Mouse (Mus musculus) forebrain, embryonic 11.5 days (tissue): ENCODE measurements around the gene Slc35e1. TPM values are rescaled to one million over a fixed set of nuclear protein-coding genes. Genes with fewer than 3 reads are reported as not detected.

Experiments used
- ATAC-seq: fragments of 200-750 bp; cut with Nextera tagmentation; replicated peaks from 2 replicates; pipeline ENCODE4 v1.8.0; 2017; ENCODE audit warnings: moderate TSS enrichment; ENCODE audit not compliant: low FRiP score
- DNase-seq: peaks from one replicate; pipeline ENCODE4 v3.0.0-alpha.2; 2017; ENCODE audit warnings: low spot score
- H3K27ac ChIP-seq: fragments of 300-500 bp; sonication (generic); 2 replicates; pipeline ENCODE4 v1.5.1; 2014; ENCODE audit warnings: low read depth, low read length
- H3K27me3 ChIP-seq: fragments of 300-500 bp; sonication (generic); 2 replicates; pipeline ENCODE4 v1.6.1; 2014; ENCODE audit warnings: mild to moderate bottlenecking, low read length, mixed read lengths; ENCODE audit not compliant: control insufficient read depth, insufficient read depth
- H3K36me3 ChIP-seq: fragments of 300-500 bp; sonication (generic); 2 replicates; pipeline ENCODE4 v1.6.1; 2014; ENCODE audit warnings: mild to moderate bottlenecking, low read length, moderate library complexity, mixed read lengths; ENCODE audit not compliant: control insufficient read depth, insufficient read depth
- H3K4me1 ChIP-seq: fragments of 300-500 bp; sonication (generic); replicated peaks from 2 replicates; pipeline ENCODE4 v1.6.1; 2014; ENCODE audit warnings: low read length, mixed read lengths; ENCODE audit not compliant: control insufficient read depth, insufficient read depth
- H3K4me2 ChIP-seq: fragments of 300-500 bp; sonication (generic); 2 replicates; pipeline ENCODE4 v1.6.1; 2014; ENCODE audit warnings: low read depth, mild to moderate bottlenecking, low read length, moderate library complexity, mixed read lengths; ENCODE audit not compliant: severe bottlenecking
- H3K4me3 ChIP-seq: fragments of 300-500 bp; sonication (generic); 2 replicates; pipeline ENCODE4 v1.5.1; 2014; ENCODE audit warnings: low read depth, low read length
- H3K9ac ChIP-seq: fragments of 300-500 bp; sonication (generic); 2 replicates; pipeline ENCODE4 v1.6.1; 2014; ENCODE audit warnings: low read length
- H3K9me3 ChIP-seq: fragments of 300-500 bp; sonication (generic); 2 replicates; pipeline ENCODE4 v1.6.1; 2016; ENCODE audit warnings: low read length, mixed read lengths; ENCODE audit not compliant: control insufficient read depth
- WGBS: fragments of 180-500 bp; shearing (Covaris S2); extraction: QIAGEN DNeasy Blood & Tissue Kit; methylation state at CpG from one replicate; pipeline ENCODE4 v1.1.7; 2014; 5-methylcytosine and 5-hydroxymethylcytosine counted together
- polyA plus RNA-seq: library from polyadenylated mRNA; unstranded; fragments of >200 nt; fragmentation: Nextera tagmentation; extraction: Ambion mirVana; gene quantifications from 2 replicates; pipeline ENCODE4 v1.2.1, GENCODE M21; 2014

Gene Slc35e1
- polyA plus RNA-seq, 1 experiment from 2014 or later = 21.1 TPM

DNA sequence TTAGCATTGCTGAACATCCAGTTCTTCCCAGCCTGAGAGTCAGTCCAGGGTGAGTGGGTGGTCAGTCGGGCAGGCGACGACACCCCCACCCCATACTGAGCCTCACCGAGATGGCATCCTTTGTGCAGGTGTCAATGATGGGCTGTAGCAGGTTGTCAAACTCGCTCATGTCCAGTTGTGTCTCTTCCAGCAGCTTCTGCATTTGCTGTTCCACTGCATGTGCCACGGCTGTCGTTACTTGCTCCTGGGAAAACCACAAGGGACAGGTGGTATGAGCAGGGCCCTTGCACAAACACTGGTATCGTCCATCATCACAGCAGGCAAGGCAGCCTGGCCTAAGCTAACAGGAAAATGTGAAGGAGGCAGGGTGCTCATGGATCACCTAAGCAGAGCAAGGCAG, 22.4 kb downstream of the Slc35e1 start:
- DNase-seq (no peak), ATAC-seq (no peak)
- H3K36me3 ChIP-seq = peaks cover 45% of the 10 kb centered on the region
- H3K27me3 ChIP-seq = no peaks in the 10 kb centered on the region
- no peak overlapping the region for H3K4me2 ChIP-seq
- H3K4me1 ChIP-seq = peaks cover 4% of the 10 kb centered on the region; the same call in 1 of the 2 replicates
- H3K27ac ChIP-seq = no peak overlapping the region
- H3K4me3 ChIP-seq = no peak overlapping the region
- 92% methylated on average over 8 of the region's 8 CpGs for WGBS
- no peaks in the 10 kb centered on the region for H3K9me3 ChIP-seq
- H3K9ac ChIP-seq = no peak overlapping the region

DNA sequence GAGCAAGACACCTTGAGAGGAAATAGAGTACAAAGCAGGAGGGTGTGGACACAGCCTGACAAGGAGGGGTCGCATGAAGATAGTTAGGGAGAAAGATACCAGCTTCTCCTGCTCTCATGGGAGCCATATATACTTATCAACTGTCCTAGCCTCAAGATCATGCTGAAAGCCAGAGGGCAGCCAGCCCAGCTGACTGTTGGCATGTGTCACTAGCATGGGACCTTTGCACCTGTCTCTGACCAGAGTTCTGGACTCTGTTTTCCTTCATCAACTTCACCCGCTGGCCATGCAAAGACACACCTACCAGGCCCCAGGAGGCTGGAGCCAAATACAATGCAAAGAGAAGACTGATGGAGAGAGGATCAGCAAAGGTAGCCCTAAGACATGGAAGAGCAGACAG, 23.2 kb downstream of the Slc35e1 start:
- Histone ChIP-seq H3K36me3 (peaks cover 49% of the 10 kb centered on the region), H3K4me2 (no peak overlapping the region), H3K4me1 (peaks cover 4% of the 10 kb centered on the region; the same call in 1 of the 2 replicates), H3K27ac (no peak overlapping the region), H3K4me3 (no peak overlapping the region), H3K9ac (no peak overlapping the region), H3K27me3 (no peaks in the 10 kb centered on the region), H3K9me3 (no peaks in the 10 kb centered on the region)
- ATAC-seq = no peak
- 95% methylated on average over 2 of the region's 2 CpGs for WGBS
- no peak for DNase-seq

DNA sequence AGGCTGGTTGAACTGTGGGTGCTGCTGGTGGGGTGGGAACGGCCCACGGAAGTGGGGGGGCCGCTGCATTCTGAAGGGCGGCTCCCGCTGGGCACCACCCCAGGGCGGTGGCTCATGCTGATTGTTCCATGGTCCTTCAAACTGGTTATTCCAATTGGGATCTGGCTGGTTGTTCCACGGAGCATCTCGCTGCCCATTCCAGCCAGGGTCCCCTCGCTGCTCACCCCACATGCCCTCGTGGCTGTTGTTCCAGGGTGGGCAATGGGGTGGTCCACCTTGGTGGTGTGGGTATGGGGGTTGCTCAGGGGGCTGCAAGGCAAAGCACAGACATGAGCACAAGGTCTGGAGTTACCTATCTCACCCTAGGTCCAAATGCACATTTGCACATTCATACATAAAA, 28.2 kb downstream of the Slc35e1 start:
- ATAC-seq (no peak), DNase-seq (no peak)
- WGBS = 96% methylated on average over 10 of the region's 10 CpGs
- Histone ChIP-seq H3K9me3 (no peaks in the 10 kb centered on the region), H3K27ac (no peak overlapping the region), H3K27me3 (no peaks in the 10 kb centered on the region), H3K4me1 (no peaks in the 10 kb centered on the region), H3K4me2 (no peak overlapping the region), H3K4me3 (no peak overlapping the region), H3K9ac (no peak overlapping the region), H3K36me3 (peaks cover 69% of the 10 kb centered on the region)

DNA sequence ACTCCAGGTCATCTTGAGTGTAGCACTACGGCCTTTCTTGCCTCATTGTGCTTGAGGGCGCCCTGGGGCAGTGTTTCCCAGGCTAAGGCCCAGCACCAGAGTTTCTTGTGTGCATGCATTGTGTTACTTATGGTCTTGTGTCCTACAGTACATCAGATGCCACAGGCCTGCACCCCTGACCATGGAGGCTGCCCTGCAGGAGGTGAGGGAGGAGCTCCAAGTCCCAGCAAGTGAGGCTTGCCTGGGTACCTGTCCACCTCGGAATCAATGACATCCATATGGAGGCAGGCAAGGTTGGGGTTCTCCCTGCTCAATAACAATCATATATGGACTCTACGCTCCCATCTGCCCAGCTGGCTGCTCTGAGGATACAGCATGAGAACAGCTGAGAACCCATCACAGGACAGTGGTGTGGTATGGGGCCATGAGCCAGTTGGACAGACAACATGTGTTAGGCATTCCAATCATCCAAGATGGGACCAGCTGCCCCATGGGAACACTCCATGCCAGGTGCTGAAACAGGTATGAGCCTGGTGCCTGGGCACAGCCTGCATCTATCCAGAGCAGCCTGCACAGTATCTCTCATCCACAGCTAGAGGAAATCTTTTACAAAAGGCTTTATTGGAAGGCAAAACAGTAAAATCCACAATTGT, 32.4 kb downstream of the Slc35e1 start:
- 92% methylated on average over 4 of the region's 4 CpGs for WGBS
- no peak overlapping the region for H3K4me2 ChIP-seq
- H3K9me3 ChIP-seq = no peaks in the 10 kb centered on the region
- ATAC-seq (no peak), DNase-seq (peak; percentile 46)
- H3K9ac ChIP-seq = no peak overlapping the region
- H3K36me3 ChIP-seq = peaks cover 38% of the 10 kb centered on the region
- H3K4me3 ChIP-seq = no peak overlapping the region
- no peaks in the 10 kb centered on the region for H3K27me3 ChIP-seq
- no peaks in the 10 kb centered on the region for H3K4me1 ChIP-seq
- no peak overlapping the region for H3K27ac ChIP-seq

DNA sequence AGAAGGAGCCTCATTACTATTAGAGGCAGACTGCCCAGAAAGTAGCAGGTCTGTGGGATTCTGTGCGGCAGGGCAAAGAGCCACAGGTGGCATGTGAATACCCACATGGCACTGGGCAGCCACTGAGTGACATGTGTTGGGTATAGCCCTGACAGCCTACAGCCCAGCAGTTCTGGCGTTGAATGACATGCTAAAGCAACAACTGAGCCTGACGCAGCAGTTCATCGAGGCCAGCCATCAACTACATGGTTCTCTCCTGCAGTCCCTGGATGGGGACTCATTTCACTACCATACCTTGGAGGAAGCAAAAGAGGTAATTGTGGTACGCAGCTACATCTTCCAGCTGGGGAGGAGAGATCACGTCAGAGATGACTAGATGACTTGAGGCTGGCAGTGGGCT, 34.0 kb downstream of the Slc35e1 start:
- WGBS = 92% methylated on average over 6 of the region's 6 CpGs
- no peak for ATAC-seq
- DNase-seq = no peak
- Histone ChIP-seq H3K4me1 (no peaks in the 10 kb centered on the region), H3K4me2 (no peak overlapping the region), H3K27ac (no peak overlapping the region), H3K9ac (no peak overlapping the region), H3K9me3 (no peaks in the 10 kb centered on the region), H3K36me3 (peaks cover 25% of the 10 kb centered on the region), H3K4me3 (no peak overlapping the region), H3K27me3 (no peaks in the 10 kb centered on the region)

DNA sequence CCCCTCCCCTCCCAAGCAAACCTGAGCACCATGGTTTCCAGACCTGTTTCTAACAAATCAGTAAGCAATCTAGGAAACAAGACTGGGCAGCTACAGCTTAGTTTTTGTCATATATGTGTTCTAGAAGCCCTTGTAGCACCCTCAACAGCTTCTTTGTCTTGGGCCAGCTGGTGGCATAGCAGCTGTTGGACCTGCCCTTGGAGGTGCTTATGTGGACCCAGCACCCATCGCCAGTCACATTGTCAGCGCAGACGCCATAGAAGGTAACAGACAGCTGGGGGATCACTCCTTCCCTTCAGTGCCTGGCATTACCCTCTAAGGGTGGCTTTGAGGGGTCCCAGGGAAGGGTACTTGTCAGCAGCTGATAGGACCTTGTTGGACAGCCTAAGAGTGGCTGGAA, 34.6 kb downstream of the Slc35e1 start:
- Histone ChIP-seq H3K4me1 (no peaks in the 10 kb centered on the region), H3K4me2 (no peak overlapping the region), H3K27ac (no peak overlapping the region), H3K9ac (no peak overlapping the region), H3K4me3 (no peak overlapping the region), H3K27me3 (no peaks in the 10 kb centered on the region), H3K36me3 (peaks cover 23% of the 10 kb centered on the region), H3K9me3 (no peaks in the 10 kb centered on the region)
- DNase-seq (no peak), ATAC-seq (no peak)
- 89% methylated on average over 3 of the region's 3 CpGs for WGBS

DNA sequence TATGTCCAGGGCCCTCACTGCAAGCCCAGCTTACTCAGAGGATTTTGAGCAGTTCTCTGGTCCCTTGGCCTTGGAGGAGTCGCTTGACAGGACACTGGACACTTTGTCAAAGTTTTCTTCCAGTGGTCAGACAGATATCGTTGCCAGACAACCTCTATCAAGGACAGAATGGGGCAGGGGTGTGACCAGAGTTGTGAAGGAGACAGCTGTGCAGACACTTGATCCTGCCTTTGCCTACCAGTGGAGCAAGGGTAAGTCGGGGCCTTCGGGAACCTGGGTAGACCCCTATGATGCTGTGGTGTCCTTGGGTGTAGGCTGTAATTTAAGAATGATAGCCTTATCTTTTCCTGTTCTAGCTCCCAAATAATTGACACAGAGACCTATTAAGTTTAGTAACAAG, 37.1 kb downstream of the Slc35e1 start:
- H3K4me3 ChIP-seq = no peak overlapping the region
- ATAC-seq (no peak), DNase-seq (no peak)
- H3K27ac ChIP-seq = no peak overlapping the region
- no peaks in the 10 kb centered on the region for H3K4me1 ChIP-seq
- H3K27me3 ChIP-seq = no peaks in the 10 kb centered on the region
- H3K9me3 ChIP-seq = no peaks in the 10 kb centered on the region
- H3K9ac ChIP-seq = no peak overlapping the region
- WGBS = 83% methylated on average over 4 of the region's 4 CpGs
- no peak overlapping the region for H3K4me2 ChIP-seq
- peaks cover 5% of the 10 kb centered on the region for H3K36me3 ChIP-seq

DNA sequence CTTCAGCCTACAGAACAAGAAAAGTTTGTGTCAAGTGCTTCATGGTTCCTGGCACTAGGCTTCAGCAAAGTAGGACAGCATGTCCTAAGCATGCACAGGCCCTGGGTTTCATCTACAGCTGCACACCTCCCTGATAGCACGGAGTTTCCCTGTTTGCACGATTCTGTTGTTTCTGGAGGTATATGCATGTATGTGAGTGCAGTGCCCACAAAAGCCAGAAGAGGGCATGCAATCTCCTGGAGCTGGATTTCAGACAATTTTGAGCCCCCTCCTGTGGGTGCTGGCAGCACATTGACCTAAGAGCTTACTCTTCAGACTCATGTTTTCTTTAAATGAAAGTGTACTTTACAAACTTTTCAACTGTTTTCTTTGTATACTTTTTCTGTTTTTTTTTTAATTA, 38.5 kb downstream of the Slc35e1 start:
- H3K27me3 ChIP-seq = no peaks in the 10 kb centered on the region
- WGBS = 91% methylated on average over 2 of the region's 2 CpGs
- no peak for ATAC-seq

DNA sequence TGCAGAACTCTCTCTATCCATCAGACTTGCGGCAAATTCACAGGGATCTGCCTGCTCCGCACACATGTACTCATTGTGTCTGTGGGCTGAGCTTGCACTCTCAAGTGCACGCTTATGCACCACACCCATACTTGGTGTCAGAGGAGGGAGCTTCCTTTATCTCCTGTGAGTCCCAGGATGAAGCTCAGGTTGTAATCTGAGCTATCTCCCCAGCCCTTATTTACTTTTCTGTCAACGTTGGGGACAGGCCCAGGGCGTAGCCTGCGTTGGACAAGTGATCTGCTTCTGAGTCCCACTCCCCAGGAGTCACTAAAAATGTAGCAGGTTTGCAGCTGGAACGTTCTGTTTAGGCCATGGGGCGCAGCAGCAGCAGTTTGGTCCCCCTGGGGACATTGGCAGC, 40.9 kb downstream of the Slc35e1 start:
- Histone ChIP-seq H3K27ac (no peak overlapping the region), H3K9me3 (no peaks in the 10 kb centered on the region), H3K9ac (no peak overlapping the region), H3K36me3 (no peaks in the 10 kb centered on the region; the same call in none of the 2 replicates), H3K4me1 (no peaks in the 10 kb centered on the region), H3K27me3 (no peaks in the 10 kb centered on the region), H3K4me3 (no peak overlapping the region), H3K4me2 (no peak overlapping the region)
- WGBS = 88% methylated on average over 8 of the region's 8 CpGs
- ATAC-seq = no peak
- DNase-seq = no peak

More for the DNA sequence above, 38.5 kb downstream of the Slc35e1 start:
- no peak overlapping the region for H3K4me3 ChIP-seq
- no peak overlapping the region for H3K4me2 ChIP-seq
- no peaks in the 10 kb centered on the region; the same call in none of the 2 replicates for H3K36me3 ChIP-seq
- DNase-seq = no peak
- H3K27ac ChIP-seq = no peak overlapping the region
- H3K9ac ChIP-seq = no peak overlapping the region
- H3K4me1 ChIP-seq = no peaks in the 10 kb centered on the region
- no peaks in the 10 kb centered on the region for H3K9me3 ChIP-seq
